Mouse (Mus musculus): Measurements from ENCODE around the gene Nprl3.

Nprl3 gene

DNA sequence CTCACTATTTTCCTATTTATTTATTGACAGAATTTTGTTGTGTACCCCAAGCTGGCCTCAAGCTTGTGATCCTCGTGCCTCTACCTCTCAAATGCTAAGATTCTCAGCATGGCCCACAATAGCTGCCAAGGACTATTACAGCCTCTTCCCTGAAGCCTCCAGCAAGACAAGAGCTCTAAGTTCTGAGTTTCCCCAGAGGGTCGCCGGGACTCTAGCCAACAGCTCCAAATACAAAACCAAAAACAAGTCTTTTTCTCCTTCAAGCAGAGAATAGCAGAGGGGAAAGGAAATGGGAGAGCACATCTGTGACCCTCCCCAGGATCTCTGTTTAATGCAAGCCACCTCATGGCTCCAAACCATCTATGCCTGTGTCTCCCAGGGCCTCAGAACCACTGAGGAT is 23.4 kb downstream of the Nprl3 start:
- no peak for DNase-seq

DNA sequence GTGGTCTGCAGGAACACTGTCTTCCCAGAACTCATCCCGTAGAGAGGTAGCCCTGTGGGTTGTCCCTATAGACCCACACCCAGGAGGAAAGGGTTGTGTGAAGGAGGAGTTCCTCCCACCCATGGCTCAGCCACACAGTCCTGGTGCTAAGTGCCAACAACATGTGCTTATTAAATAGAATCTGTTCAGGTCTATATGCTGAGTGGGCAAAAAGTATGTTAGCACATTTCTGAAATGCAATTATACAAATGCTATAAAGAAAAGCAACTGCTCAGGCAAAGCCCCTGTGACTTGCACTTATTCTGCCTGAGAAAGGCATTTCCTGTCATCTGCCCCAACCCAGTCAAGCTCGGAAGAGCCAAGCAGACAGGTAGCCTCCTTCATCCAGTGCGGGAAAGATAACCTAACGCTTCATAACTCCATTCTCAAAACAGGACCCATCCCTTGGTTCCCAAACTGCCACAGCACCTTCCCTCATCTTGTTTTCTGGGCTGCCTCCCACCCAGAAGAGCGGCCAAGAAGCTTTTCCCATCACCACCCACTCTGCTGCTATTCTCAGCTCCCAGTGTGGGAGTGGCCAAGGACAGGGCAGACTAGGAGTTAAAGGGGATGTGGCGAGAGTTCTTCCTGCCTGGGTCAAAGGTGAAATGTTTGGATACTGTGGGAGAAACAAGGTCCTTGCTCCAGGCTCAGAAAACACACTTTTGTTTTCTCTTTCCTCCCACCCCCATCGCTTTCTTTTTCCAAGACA is 24.1 kb downstream of the Nprl3 start:
- DNase-seq: no peak

DNA sequence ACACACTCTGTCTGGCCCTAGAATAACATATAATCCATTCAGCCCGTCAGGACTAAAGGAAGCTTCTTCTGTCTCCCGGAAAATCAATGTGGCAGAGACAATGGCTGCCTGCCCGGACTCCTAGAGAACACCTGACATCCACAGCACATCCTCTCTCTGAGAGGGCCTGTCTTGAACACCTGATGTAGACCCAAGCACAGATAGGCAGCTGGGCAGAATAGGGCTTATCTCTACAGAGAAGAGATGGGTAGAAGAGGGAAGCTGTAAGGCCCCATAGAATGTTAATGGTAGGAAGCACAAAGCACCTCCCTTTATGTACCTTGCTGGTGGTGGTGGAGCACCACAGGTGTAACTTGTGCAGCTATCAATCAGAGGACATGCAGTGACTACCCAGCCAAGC is 25.3 kb downstream of the Nprl3 start:
- no peak for DNase-seq

DNA sequence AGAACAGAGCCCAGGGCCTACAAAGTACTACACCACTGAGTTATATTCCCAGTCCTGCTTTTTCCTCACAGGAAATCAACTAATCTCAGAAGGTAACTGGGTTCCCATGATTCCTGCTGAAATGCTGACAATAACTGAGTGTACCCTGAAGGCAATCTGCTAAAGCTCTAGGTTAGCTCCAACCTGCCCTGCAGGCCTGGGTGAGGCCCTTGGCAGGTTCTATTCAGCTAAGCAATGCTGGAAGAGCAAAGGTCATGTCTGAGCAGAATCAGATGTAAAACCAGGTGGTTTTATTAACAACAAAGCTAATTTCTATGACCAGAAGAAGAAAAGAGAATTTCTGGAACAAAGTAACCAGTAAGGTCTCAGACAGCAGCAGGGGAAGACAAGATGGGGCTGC is 26.1 kb downstream of the Nprl3 start:
- DNase-seq: no peak

DNA sequence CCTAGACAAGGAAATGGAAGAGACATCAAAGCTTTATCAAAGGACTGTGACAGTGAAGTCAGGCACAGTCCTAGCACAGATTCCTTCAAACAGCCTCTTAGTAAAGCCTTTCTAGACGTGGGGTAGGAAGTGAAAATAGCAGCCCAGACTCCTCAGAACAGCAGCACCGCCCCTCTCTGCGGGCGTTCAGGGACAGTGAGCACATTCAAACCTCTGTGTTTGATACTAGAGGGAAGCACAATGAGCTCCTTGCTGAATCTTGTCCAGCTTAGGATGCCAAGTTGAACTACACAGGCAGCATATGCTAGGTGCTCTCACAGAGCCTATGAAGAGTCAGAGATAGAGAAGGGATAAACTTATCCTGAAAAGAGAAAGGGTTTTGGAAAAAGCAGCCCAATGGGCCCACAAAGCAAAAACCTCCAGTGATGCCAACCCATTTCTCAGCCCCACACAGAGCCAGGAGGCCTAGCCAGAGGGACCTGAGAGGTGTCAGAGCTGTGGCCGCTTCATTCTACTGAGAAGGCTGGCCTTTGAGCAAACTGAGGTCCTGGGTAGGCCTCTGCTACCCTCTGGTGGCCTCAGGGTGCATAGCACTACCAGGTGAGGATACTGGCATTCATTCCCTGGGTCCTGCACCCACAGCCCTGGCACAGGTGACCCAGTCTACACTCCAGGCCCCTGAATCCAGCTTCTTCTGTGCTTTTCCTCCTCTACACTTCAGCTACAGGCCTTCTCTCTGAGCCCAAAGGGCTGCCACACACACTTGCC is 29.2 kb downstream of the Nprl3 start:
- peak; percentile 69 for DNase-seq

DNA sequence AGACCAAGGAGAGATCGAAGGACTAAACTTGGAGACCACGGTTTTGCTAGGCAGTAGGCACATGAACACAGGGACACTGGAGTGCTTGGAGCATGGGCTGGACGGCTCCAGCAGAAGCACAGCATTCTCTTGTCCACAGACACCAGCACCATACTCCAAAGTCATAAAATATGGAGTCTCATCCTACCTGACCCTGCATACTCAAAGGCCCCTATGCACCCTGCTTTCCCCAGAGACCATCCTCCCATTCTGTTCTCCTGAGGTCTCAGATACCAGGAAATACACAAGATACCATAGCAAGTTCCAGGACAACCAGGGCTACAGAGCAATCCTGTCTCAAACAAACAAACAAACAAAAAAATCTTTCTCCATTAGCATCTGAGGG is 30.1 kb downstream of the Nprl3 start:
- no peak for DNase-seq

DNA sequence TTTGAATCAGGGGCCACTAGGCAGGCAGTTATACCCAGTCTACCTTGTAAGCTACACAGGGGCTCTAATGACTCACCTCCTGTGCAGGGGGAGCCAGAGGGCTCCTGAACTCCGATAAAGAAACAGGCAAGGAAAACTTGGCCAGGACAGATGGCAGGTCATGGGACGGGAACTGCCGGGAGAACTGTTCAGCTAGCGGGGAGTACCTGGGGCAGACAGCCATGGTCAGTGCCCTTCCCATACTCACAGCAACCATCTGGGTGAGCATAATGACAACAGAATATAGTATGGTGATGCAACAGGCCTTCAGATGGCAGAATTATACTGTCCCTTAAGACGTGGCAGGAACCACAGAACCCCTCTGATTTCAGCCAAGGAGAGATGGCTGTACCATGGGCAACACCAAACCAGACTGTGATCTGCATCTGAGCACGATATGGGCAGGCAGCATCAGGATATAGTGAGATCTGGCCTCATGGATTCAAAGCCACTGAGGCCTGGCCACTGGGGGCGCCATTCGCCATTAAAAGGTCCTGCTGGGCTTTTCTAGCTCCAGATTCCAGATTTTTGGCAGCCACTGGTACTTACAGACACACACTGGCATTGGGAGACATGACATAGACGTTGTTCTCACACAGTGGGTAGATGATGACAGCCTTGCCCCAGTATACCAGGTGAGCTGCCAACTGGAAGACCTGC is 30.6 kb downstream of the Nprl3 start:
- DNase-seq: no peak

DNA sequence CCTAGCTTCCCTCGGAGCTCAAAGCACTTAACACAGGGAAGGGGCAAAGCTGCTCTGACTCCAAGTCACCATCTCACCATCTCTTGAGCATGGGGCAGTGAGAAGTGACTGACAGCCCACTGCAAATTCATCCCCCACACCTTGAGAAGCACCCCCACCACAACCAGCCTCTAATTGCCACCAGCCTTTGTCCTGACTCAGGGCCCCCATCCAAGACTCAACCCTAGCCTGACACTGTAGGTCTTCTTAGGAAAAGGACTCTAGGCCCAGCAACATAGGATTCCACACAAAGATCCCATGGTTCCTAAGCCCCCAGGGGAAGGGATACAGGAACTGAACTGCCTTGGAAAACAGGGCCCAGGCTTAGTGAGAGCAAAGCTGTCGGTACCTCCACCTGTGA is 31.4 kb downstream of the Nprl3 start:
- no peak for DNase-seq

DNA sequence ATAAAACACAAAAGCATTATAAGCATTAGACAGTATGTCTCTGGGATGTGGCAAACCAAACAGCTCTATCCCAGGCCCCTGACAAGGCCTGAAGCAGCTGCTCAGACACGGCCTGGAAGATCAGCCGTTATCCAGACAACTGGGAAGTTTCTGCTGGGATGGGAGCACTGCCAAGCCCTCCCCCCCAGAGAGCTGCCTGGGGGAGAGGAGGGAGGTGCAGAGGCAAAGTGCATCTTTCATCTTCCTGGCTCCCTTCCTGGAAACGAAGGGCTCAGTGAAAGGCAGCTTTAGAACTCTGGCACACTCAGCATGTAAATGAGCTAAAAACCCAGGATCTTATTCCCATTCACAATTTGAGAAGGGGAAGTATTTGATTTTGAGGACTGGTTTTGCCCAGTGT is 31.9 kb downstream of the Nprl3 start:
- DNase-seq: peak; percentile 67

DNA sequence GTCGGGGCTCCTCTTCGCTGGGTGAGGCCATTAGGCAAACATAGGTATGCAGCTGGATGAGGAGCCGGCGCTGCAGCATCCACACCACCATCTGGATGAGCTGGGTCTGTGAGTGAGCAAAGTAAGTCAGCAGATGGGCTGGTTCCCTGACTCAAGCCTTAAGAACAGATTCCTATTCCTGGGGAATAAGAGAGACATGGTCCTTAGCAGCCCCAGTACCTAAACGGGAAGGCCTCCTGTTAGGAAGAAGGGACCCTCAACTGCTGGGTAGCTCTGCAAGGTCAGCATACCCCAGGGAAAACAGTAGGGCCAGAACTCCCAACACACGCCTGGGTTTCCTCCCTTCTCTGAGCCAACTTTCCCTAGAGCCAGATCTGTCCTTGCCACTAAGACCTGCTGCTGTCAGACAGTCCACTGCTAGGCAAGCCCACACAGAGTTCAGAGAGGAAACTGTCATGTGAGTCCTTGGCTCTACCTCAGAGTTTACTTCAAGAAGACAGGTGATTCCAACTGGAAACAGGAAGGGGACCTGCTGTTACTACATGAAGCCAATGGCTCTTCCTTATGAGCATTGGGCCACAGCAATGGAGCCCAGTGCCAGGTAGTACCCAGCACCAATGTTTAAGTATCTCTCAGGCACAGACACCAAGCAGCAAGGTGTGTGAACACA is 32.6 kb downstream of the Nprl3 start:
- DNase-seq: no peak

DNA sequence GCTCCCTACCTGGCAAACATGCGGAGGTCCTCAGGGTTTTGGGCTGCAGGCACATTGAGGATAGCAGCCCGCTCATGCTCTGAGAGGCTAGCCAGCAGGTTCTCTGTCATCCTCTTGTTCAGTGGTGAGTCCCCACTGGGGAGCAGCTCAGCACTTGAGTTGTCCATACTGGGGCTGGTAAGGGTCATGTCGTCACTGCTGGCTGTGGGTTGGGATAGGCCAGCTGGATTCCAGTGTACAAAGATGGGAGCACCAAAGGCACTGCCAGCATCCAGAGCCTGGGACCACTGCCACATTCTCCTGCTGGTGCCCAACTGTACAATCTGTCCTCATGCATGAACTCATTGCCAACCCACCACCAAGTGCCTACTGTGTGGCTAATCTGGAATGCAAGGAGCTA is 33.6 kb downstream of the Nprl3 start:
- no peak for DNase-seq

DNA sequence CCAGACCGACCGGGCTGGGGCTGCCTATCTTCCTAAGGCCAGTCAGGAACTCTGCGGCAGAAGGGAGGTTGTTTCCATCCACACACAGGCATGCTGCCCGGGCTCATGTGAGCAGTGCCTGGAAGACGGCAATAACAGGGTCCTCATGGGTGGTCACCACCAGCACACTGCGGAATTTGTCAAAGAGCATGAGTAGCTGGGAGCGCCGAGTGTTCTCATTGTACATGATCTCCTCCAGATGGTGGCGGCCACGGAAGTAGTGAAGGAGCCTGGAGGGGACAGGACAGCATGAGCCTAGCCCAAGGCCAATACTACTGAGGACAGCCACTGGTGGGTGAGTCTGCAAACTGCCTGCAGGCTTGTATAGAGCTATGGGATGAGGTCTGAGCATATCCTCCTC is 34.7 kb downstream of the Nprl3 start:
- no peak for DNase-seq

DNA sequence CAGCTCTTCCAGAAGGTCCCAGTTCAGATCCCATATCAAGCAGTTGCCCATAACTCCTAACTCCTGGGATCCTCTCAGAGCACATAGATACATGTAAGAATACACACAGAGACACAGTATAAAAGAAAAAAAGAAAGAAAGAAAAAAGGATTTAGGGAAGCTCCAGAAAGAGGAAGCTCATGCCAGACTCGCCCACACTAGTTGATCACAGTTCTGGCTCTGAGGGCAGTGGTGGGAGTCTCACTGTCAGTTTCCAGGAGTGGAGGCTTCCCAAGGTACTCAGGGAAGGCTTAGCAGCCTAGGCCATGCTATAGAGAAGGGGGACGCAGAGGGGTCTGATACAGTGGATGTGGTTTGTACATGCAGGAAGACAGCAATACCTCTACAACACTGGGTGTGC is 36.4 kb downstream of the Nprl3 start:
- no peak for DNase-seq

DNA sequence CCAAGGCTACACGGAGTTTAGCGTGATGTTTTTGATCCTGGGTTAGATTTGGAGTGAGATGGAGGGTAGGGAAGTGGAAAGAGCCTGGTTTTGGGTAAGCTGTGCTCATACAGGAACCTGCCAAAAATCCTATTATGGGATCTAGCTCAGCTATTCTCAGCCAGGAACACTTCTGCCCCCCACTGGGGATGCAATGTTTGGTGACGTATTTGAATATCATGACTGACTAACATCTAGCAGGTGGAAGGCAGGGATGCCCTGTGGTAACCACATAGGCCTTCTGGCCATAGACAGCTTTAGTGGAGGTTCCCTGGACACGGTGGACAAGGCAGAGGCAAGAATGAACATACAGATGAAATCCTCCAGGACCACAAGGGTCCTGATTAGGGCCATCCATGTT is 37.3 kb downstream of the Nprl3 start:
- DNase-seq: no peak

DNA sequence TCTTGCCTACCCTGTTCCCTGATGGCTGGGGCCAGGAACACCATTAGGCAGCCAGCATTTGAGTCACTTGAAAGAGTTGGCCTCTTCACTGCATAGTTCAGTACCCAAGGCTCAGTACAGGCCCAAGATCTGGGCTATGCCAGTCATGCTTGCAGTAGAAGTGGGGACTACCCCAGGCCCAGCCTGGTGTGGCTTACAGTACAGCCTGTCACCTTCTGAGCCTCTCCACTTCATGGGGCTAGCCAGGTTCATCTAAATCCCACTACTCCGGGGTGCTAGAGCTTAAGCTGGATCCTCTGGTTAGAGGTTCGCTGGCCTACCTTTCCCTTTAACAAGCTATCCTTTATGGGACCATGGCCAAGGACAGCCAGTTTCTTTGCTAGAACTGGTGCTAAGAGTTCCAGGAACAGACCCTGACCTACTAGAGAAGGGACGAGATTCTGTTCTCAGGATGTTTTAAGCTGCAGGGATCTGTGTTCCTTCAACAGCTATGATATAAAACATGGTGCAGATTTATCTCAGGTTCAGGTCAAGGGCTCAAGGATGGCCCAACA is 39.1 kb downstream of the Nprl3 start:
- DNase-seq: no peak

DNA sequence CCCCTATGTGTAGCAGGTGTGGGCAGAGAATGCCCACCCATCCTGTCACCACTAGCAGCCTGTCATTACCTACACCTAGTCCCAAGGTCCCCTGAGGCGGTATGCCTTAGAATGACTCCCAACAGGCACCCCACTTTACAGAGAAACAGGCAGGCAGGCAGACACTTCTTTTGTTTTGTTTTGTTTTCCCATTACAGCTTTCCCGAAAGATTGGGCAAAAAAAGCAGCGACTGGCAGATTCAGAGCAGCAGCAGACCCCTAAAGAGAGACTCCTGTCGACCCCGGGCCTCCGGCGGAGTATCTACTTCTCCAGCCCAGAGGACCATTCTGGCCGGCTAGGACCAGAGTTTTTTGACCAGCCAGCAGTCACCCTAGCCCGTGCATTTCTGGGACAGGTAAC is 40.0 kb downstream of the Nprl3 start:
- DNase-seq: no peak

DNA sequence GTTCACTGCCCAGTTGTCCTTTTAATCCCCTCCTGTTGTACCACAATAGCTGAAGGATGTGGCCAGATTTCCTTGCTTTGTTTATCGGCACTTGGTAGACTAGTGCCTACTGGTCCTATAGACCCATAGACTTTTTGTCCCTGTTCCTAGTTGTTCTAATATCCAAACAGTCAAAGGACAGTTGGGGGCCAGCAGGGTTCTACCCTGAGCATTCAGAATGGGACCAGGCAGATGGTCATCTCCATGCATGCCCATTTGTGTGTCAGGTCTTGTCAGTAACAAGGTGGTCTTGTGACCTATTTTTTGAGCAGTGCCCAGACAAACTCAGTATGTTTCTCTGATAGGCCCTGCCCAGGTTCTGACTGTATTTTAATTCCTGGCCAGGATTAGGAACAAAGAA is 40.5 kb downstream of the Nprl3 start:
- no peak for DNase-seq

DNA sequence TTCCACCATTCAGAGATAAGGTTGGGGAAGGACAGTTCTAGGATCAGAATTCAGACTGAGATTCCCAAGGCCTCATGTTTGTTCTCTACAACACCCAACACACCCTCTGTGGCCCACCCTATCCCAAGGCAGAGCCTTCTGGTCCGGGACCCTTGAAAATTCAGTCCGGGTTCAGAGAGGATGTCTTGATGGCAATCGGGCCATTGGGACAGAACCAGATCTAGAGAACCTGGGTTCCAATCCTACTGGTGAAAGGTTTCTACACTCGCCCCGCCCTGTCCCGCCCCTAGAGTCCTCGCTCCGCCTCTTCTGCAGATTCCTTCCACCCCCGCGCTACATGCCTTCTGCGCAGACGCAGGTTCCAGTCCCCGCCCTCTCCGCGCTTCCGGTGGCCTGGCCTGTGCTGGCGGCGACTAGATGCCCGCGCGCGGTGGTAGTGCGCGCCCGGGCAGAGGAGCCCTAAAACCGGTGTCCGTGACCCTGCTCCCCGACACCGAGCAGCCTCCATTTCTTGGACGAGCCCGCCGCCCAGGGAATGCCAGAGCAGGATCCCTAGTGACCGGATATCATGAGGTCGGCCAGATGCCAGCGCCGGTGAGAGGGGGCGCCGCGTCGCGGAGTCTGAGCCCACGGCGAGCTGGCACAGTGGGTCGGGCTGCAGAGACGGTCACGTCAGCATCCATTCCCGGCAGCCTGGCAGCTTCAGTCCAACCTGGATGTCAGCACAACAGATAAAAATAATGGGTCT is 41.2 kb downstream of the Nprl3 start, which contains the start of gene Mpg:
TSS of gene Mpg (plus strand) at position 382 of the 748 bp plus-strand sequence.
- peak; percentile 90 for DNase-seq

DNA sequence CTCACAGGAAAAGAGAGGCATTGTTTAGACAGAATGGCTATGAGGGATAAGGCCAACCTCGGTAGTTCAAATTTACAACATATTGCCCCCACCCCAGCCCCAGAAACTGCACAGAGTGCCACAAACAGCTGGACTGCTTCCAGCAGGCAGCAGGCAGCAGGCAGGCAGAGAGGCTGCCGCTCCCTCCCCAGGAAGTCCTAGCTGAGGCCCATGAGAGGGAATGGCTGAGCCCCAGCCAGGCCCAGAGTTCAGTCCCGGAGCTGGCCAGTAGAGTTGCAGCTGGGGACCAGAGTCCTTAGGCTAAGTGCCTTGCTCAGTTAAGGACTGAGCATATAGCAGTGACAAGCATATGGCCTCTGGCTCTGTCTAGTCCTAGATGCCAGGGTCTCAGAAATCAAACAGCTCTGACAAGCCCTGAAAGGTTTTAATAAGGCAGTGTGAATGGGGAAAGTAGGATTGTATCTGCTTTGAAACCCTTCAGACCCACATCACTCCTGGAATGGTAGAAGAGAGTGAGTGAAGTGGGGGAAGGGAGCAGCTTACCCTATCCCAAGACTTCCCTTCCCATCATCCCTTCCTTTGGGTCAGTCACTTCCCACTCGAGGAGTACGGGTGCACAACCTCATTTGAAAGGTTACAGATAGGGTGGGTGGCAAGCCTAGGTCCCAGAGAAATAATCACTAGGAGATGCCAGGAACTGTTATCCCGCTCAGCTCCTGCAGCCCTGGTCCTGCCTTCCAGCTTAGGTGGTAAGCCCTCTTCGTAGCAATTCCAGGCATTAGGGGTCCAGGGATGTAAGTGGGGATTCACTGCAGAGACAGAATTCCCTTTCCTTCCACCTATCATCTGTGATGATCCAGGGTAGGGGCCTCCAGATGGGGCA is 42.0 kb downstream of the Nprl3 start:
- DNase-seq: no peak

DNA sequence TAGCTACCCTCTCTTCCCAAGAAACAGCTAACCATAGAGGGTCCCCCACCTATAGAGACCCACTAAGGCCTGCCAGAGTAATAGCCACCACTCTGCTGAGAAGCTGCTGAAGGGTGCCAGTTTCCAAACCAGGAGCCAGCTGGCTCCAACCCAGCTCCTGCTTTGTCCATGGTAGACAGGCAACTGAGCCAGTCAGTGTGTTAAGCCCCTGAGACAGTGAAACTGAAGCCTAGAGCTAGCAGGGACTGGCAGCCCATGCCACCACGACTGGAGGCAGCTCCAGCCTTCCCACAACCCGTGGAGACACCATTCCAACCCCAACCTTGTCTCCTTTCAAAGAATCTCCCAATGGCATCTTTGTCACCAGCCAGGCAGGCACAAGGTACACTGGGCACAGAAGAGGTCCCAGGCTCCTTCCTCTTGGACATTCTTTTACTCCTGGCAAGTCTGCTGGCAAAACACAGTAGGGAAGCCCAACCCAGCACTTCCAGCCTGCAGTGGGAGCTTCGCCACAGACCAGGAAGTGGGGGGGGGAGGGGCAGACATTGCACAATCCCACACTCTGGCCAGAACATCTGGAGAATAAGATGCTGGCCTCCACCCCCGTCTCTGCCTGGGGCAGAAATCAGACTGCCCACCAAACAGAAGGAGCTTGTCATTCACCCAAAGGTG is 42.9 kb downstream of the Nprl3 start:
- DNase-seq: no peak

All from right cerebral cortex, postnatal 25 days (tissue).